Mouse (Mus musculus) left cerebral cortex, postnatal 36 days (tissue): ENCODE measurements around the gene Ager. TPM values are rescaled to one million over a fixed set of nuclear protein-coding genes. Genes with fewer than 3 reads are reported as not detected.

Source experiments
- DNase-seq, 2 experiments: peaks; one replicate each; pipeline ENCODE4 v3.0.0; 2021 to 2022; ENCODE audit warnings: low spot score in 2 of 2, mixed read lengths in 1 of 2
- intact Hi-C: fragments of 180-260 bp; cut with DNase I; formaldehyde crosslinking; loops from one replicate; pipeline ENCODE4 v1.15.1; 2025
- total RNA-seq, 2 experiments: library from RNA; stranded (reverse); gene quantifications; 2 replicates each; pipeline ENCODE4 v1.2.3; 2021

Ager gene
- total RNA-seq, 2 experiments from 2014 or later = 0.30 to 0.75 TPM

- DNase-seq = peak; percentile 85 to 86
- intact Hi-C loops = loop anchor here (5.0 kb wide), 1 partner anchor 270 kb away; the partner anchor contains the start of genes C2 and Ehmt2
Measured at GRCm38 (mm10) chr17:34627093-34627942, 29.7 kb downstream of the Ager start.

DNA sequence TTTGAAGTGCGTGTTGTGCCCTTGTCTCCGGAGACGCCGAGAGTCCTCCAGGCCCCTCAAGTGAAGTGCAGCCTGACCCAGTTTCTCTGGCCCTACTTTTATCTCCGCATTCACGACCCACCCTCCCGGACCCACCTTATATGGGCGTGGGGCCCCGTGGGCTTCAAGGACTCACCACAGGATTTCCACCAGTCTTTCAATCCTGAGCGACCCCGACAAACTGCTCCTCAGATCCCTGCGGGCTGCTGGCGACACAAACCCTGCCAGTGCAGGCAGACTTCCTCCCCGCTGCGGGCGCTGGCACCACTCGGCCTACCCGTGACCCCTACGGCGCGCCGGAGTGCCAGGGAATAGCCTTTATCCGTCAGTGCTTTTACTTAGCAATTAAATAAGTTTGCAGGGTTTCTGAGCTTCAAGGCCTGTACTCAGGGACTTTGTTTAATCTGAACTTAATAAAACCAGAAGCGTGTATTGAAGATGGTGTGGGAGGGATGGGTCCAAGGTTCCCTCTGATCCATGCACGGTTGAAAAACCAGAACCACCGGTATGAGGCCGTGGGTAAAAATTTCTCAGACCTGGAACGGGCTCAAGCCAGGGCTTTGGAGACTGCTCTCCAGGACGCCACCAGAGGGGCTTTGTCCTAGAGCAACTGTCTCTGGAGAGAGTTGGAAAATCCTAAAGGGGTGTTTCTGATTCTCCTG, 30.4 kb downstream of the Ager start, which contains the start of gene Ppt2:
Ppt2 (minus strand) TSS at position 568 of the 701 bp plus-strand sequence.
- no peak for DNase-seq
- intact Hi-C loops = loop anchor here (5.0 kb wide), 1 partner anchor 269 kb away; the partner anchor contains the start of genes C2 and Ehmt2

DNA sequence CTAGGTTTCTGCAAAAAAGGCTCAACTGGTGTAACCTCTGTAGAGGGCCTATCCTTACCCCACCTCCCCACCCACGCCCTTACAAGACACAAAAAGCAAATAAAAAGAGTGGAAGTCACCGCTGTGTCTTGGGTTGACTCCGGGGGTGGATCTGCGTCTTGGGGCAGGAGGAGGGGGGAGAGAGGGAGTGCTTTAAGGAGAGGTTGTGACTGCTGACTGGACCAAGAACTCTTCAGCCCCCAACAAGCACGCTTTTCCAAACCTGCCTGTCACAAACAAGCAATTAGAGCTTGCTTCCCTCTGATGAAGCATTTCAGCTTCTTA, 30.9 kb downstream of the Ager start:
- intact Hi-C loops = loop anchor here (5.0 kb wide), 1 partner anchor 269 kb away; the partner anchor contains the start of genes C2 and Ehmt2
- no peak for DNase-seq

- intact Hi-C loops = loop anchor here (5.0 kb wide), 1 partner anchor 268 kb away; the partner anchor contains the start of genes C2 and Ehmt2
- DNase-seq = peak; percentile 64 to 68
Measured at GRCm38 (mm10) chr17:34629221-34629751, 31.6 kb downstream of the Ager start, which contains the start of gene Prrt1. Gene Prrt1 (plus strand): TSS chr17:34629533.

DNA sequence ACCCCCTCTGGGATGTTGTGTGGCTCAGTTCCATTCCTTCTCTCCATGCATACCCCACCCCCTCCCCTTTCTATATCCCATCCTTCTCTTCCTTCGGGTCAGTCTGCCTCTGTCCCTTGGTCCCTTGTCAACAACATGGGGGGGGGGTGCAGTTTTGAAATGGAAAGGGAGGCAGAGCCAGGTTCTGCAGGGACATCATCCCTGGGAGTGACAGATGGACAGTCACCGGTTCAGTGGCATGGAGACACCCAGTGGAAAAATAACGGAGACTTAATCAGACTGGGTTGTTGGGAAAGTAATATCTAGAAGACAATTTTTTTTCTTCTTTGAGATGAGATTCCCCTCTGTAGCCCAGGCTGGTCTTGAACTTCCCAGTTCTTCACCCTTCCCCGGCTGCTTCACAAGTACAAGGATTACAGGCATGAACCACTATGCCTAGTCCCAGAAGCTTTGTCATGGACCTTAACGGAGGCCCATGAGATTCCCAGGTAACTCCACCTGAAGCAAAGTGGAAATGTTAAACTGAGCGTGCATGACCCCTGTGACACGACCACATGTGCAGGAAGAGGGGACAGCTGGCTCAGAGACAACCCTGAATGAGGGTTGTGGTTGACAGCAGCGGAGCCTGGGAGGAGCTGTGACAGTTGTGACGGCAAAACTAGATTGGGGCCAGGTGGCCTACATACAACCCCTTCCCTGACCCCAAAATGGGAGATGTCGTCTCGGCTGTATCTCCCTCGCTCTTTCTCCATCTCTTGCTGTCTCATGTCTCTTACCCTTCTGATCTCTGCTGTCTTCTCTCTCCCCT, 32.3 kb downstream of the Ager start:
- DNase-seq = no peak
- intact Hi-C loops = loop anchor here (5.0 kb wide), 2 partner anchors 33 to 267 kb away; partner anchors contain the start of genes Ager, C2 and Ehmt2

DNA sequence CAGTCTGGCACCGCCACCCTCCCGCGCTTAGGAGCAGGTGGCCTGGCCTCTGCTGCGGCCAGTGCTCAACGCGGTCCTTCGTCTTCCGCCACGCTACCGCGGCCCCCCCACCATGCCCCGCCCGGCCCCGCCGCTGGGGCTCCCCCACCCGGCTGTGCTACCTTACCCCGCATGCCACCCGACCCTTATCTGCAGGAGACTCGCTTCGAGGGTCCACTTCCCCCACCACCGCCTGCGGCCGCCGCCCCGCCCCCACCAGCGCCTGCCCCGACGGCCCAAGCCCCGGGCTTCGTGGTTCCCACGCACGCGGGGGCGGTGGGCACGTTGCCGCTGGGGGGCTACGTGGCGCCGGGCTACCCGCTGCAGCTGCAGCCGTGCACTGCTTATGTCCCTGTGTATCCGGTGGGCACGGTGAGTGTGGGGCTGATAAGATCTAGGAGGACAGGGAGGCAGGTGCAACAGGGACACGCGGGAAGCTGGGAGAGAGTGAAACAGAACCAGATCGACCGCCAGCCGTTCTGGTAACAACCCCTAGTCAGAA, 33.2 kb downstream of the Ager start:
- intact Hi-C loops = loop anchor here (5.0 kb wide), 1 partner anchor 34 kb away; the partner anchor contains the start of gene Ager
- DNase-seq = peak in 1 of 2 experiments; percentile 70

- intact Hi-C loops = loop anchor here (5.0 kb wide), 1 partner anchor 34 kb away; the partner anchor contains the start of gene Ager
- no peak for DNase-seq
Measured at GRCm38 (mm10) chr17:34631647-34632046, 34.0 kb downstream of the Ager start.

DNA sequence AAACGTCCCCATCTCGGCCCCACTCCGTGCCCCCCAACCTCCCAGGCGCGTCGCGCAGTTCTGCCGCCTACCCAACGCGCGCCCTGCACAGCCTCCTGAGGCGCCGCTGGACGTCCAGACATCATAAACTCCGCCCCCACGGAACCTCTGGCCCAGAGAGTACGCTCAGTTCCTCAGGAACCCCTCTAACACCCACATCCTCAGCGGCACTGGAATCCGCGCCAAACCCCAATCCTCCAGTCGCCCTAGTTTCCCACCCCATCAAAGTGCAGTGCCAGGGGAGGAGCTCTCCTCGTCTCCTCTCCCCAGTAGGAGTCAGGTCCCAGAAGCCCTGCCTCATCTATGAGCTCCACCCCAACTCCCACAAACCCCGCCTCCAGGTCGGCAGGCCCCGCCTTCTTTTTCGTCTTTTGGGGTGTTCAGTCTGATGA, 34.6 kb downstream of the Ager start:
- intact Hi-C loops = loop anchor here (5.0 kb wide), 1 partner anchor 35 kb away; the partner anchor contains the start of gene Ager
- peak; percentile 86 to 90 for DNase-seq

- intact Hi-C loops = no loop called here
- DNase-seq = no peak
Measured at GRCm38 (mm10) chr17:34635671-34636070, 38.0 kb downstream of the Ager start.

- intact Hi-C loops = no loop called here
Measured at GRCm38 (mm10) chr17:34637459-34637858, 39.8 kb downstream of the Ager start.

DNA sequence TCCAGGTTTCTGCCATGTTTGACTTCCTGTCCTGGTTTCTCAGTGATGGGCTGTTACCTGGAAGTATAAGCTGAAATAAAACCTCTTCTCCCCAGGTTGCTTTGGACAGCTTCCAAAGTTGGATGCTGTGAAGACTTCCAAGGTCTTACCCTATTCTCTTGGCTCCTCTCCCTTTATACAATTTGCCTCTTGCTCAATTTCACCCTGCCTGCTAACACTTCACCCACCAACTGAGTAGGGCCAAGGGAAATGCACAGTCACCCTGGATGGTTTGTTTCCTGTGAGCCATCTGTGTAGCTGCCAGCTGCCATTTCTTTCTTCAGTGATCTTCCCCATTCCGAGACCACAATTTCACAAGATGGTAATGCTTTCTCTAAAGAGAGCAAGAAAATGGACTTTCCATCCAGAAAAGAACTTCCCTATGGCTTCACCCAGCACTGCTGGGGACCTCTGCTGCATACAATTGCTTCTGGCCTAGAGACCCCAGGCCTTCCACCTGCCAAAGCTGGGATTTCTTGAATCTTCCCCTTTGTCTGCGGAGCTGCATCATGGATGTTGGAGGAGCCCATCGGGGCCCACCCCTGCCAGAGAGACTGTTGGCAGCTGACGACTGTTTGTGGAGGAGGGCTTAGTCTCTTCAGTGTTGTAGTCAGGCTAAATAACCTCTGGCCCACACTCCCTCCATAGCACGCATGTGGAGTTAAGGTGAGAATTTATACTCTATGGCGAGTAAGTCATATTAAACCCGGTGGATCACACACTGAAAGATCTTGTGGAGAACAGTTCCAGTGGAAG, 42.0 kb downstream of the Ager start:
- DNase-seq = no peak

More at GRCm38 (mm10) chr17:34637459-34637858, 39.8 kb downstream of the Ager start:
- no peak for DNase-seq

DNA sequence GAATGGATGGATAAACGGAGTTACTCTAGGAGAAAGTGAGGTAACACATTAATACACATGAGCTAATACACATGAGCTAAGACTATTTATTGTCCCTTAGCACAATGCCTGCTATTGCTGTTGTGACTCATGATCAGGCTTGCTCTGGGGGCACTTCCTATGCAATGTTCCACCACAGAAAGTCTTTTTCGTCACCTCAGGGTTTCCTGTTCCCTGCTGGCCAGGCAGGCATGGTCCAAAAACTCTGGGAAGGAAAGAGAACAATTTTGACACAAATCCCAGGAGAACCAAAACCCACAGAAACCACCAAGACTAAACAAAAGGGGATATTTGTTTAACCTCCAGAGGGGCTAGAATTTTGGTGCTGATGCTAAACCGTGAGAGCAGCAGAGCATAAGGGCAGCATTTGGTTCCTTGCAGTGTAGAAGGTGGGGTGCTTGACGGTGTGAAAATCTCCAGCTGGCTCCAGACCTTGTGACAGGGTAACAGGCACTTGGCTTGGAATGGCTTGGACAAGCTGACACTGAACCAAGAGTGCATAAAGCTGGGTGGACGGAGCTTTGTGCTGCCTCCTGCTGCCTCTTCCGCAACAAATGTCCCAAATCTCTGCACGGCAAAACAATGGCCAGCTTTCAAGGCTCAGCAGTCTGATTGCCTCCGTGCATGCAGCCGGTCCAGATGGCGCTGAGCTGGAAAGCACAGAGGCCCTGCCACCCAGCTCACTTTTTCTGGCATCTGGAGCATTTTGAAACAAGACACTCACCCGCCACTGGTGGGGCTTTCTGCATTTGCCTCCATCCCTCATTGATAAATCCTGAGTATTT, 43.3 kb downstream of the Ager start:
- DNase-seq = no peak
- intact Hi-C loops = no loop called here

More for the DNA sequence above, 42.0 kb downstream of the Ager start:
- intact Hi-C loops = no loop called here

- intact Hi-C loops = no loop called here
- no peak for DNase-seq
Measured at GRCm38 (mm10) chr17:34641945-34642344, 44.3 kb downstream of the Ager start.

DNA sequence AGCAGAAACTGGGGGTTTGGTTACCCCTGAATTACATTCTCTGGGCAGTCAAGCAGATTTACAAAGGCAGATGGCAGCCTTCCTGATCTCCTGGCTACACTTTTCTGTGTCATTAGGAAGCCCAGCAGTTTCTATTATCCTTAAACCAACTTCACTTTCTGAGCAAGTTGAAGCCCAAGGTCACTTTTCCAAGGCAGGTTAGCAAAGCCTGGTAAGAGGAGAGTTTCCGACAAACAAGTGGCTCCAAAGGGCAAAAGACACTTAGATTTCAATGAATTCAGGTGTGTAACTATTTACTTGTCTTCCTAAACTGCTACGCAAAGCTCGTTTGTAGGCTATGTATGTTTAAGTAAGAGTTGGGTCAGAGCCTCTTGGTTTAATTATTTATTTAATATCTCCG, 45.7 kb downstream of the Ager start:
- DNase-seq = no peak
- intact Hi-C loops = no loop called here

DNA sequence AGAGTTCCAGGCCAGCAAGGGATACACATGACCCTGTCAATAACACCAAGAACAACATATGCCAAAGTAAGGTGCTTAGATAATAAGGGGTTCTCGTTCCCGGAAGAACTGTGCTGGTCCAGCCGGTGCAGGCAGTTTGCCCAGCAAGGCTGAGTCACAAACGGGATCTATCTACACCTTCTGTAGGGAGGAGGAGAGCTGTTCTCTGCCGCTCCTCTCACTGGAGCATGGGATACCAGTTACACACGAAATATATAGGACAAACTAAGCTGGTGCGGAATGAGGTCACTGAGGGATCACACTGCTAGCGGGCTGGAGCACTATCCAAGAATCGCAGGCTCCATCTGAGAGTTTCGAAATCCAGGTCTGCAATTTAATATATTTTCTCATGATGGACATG, 46.3 kb downstream of the Ager start:
- intact Hi-C loops = no loop called here
- no peak for DNase-seq

DNA sequence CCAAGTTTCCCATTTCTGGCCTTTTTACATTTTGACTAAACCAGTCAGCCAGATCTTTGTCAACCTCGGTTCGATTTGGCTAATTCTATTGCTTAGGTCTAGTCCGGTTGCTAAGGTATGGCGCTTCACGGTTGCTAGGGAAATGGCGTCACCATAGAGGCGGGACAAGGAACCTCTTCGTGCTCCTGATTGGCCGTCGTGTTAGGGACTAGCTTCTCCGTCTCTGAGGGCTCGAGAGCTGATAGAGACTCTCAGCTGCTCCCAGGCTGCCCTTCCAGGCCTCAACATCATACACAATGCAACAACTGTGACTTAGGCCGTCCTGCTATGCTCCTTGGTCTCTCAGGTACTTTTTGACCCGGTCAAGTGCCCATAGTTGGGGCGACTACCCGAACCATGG, 46.9 kb downstream of the Ager start, which contains the start of gene Fkbpl:
Fkbpl (plus strand) TSS at position 157 of the 400 bp plus-strand sequence.
- intact Hi-C loops = no loop called here
- peak; percentile 92 to 96 for DNase-seq

- intact Hi-C loops = no loop called here
- no peak for DNase-seq
Measured at GRCm38 (mm10) chr17:34645256-34645829, 47.7 kb downstream of the Ager start.
